Comparison of ENCODE assay signal across 26 mouse cellular contexts in genomic region chr1:181371226-181371625, GRCm38 (mm10). TPM values are rescaled to one million over a fixed set of nuclear protein-coding genes. Genes with fewer than 3 reads are reported as not detected.
DNase-seq lines count a peak whose midpoint lies in the region; ATAC-seq lines count a peak whose summit lies in the region.
"Had no signal": no experiment of that assay in that cellular context is flagged by ENCODE, and none has a peak within 500 bp of the region (broad histone marks: within the 10 kb centered on the region; RNA-seq: fewer than 3 reads in every experiment).

No protein-coding gene starts in this region.

- no peak for DNase-seq in forebrain, embryonic 11.5 days (ENCODE audit: low spot score)
- DNase-seq in brain, adult 2 months (ENCODE audit: low read depth, low spot score): peak; percentile 49
- DNase-seq in testis, postnatal 14 days (ENCODE audit: low spot score): no peak
- no peak for DNase-seq in embryo, embryonic 9.5 days (ENCODE audit: extremely low spot score)
- DNase-seq: adrenal gland, adult 2 months; adrenal gland, postnatal 36 days; B cell, adult 2 months; cerebellum, adult 11 months; cerebellum, adult 8-10 months; cerebellum, postnatal 14 days; gastrocnemius, postnatal 10 days; heart, adult 18-20 months; heart, postnatal 10 days; heart, postnatal 4 days had no signal

- no peak for ATAC-seq in forebrain, embryonic 16.5 days
- no peak for ATAC-seq in forebrain, embryonic 11.5 days (replicated peaks; ENCODE audit: low FRiP score)
- ATAC-seq in megakaryocyte, adult 5-6 weeks (ENCODE audit: poor library complexity, severe bottlenecking): no peak
- ATAC-seq: activated CD4-positive, CD25-positive, alpha-beta regulatory T cell, adult 4 months; CD4-positive, CD25-positive, alpha-beta regulatory T cell, adult 4 months; hindbrain, postnatal 0 days; Patski had no signal

- H3K4me1 ChIP-seq in forebrain, embryonic 16.5 days (replicated peaks; ENCODE audit: control insufficient read depth, insufficient read depth, low read length): peaks cover 34% of the 10 kb centered on the region
- peaks cover 4% of the 10 kb centered on the region; the same call in 1 of the 2 replicates for H3K4me1 ChIP-seq in forebrain, embryonic 11.5 days (replicated peaks; ENCODE audit: control insufficient read depth, insufficient read depth, low read length)
- H3K4me1 ChIP-seq in megakaryocyte, embryonic 14.5 days: peaks cover 81% of the 10 kb centered on the region
- H3K4me1 ChIP-seq: heart, embryonic 10.5 days had no signal

- H3K27me3 ChIP-seq in forebrain, embryonic 16.5 days (replicated peaks; ENCODE audit: control insufficient read depth, insufficient read depth, low read length): no peaks in the 10 kb centered on the region
- H3K27me3 ChIP-seq in forebrain, embryonic 11.5 days (ENCODE audit: control insufficient read depth, insufficient read depth, low read length): no peaks in the 10 kb centered on the region
- H3K27me3 ChIP-seq in megakaryocyte, embryonic 14.5 days (replicated peaks): peaks cover 83% of the 10 kb centered on the region
- H3K27me3 ChIP-seq: embryonic facial prominence, embryonic 13.5 days; forebrain, embryonic 13.5 days; hindbrain, embryonic 13.5 days had no signal

- H3K4me3 ChIP-seq in forebrain, embryonic 16.5 days (replicated peaks; ENCODE audit: low read length): no peak overlapping the region
- H3K4me3 ChIP-seq in forebrain, embryonic 11.5 days (ENCODE audit: low read depth, low read length): no peak overlapping the region
- H3K4me3 ChIP-seq in megakaryocyte, embryonic 14.5 days (replicated peaks): peak overlapping the region; percentile 74
- H3K4me3 ChIP-seq: embryonic facial prominence, embryonic 13.5 days; forebrain, embryonic 13.5 days; heart, embryonic 10.5 days; hindbrain, embryonic 13.5 days had no signal

- H3K36me3 ChIP-seq in forebrain, embryonic 16.5 days (ENCODE audit: control insufficient read depth, insufficient read depth): no peaks in the 10 kb centered on the region
- H3K36me3 ChIP-seq in forebrain, embryonic 11.5 days (ENCODE audit: control insufficient read depth, insufficient read depth, low read length): no peaks in the 10 kb centered on the region
- no peaks in the 10 kb centered on the region for H3K36me3 ChIP-seq in megakaryocyte, embryonic 14.5 days (replicated peaks; ENCODE audit: low read length)
- H3K36me3 ChIP-seq: embryonic facial prominence, embryonic 13.5 days; G1E; heart, embryonic 10.5 days; hindbrain, embryonic 13.5 days had no signal

- H3K27ac ChIP-seq in forebrain, embryonic 16.5 days (ENCODE audit: low read length): peak overlapping the region; percentile 19; the same call in 1 of the 2 replicates
- H3K27ac ChIP-seq in forebrain, embryonic 11.5 days (ENCODE audit: low read depth, low read length): no peak overlapping the region
- H3K27ac ChIP-seq: embryonic facial prominence, embryonic 13.5 days; forebrain, embryonic 13.5 days; heart, embryonic 10.5 days; hindbrain, embryonic 13.5 days; hindbrain, postnatal 0 days had no signal

- no peak overlapping the region for H3K4me2 ChIP-seq in forebrain, embryonic 16.5 days (ENCODE audit: low read length)
- no peak overlapping the region for H3K4me2 ChIP-seq in forebrain, embryonic 11.5 days (ENCODE audit: low read depth, low read length, severe bottlenecking)
- H3K4me2 ChIP-seq: embryonic facial prominence, embryonic 13.5 days; forebrain, embryonic 13.5 days; hindbrain, embryonic 13.5 days had no signal

- H3K9ac ChIP-seq in forebrain, embryonic 16.5 days (replicated peaks; ENCODE audit: low read depth, low read length): no peak overlapping the region
- H3K9ac ChIP-seq in forebrain, embryonic 11.5 days (ENCODE audit: low read length): no peak overlapping the region
- H3K9ac ChIP-seq: embryonic facial prominence, embryonic 13.5 days; forebrain, embryonic 13.5 days; hindbrain, embryonic 13.5 days had no signal

- 82% methylated on average over 4 of the region's 4 CpGs for WGBS in forebrain, embryonic 16.5 days
- 83% methylated on average over 4 of the region's 4 CpGs for WGBS in forebrain, embryonic 11.5 days

- no peaks in the 10 kb centered on the region for H3K9me3 ChIP-seq in forebrain, embryonic 16.5 days (ENCODE audit: control insufficient read depth, low read length)
- no peaks in the 10 kb centered on the region for H3K9me3 ChIP-seq in forebrain, embryonic 11.5 days (ENCODE audit: control insufficient read depth, low read length)
- H3K9me3 ChIP-seq in megakaryocyte, embryonic 14.5 days: peaks cover 4% of the 10 kb centered on the region
- H3K9me3 ChIP-seq: embryonic facial prominence, embryonic 13.5 days; forebrain, embryonic 13.5 days; G1E; heart, embryonic 10.5 days; hindbrain, embryonic 13.5 days had no signal

RNA-seq across cellular contexts. Expression of gene Cnih3, which starts 18.8 kb away (rescaled TPM):
- polyA plus RNA-seq in forebrain, embryonic 16.5 days (2015; fragmentation: Nextera tagmentation; extraction: Ambion mirVana): 43.4 and 46.8 TPM in 2 replicates
- polyA plus RNA-seq in forebrain, embryonic 11.5 days (2014; fragmentation: Nextera tagmentation; extraction: Ambion mirVana): 1.9 and 3.5 TPM in 2 replicates
- not detected in 2 replicates for polyA plus RNA-seq in megakaryocyte, embryonic 14.5 days (2012; ENCODE audit: insufficient read depth, low replicate concordance)
- total RNA-seq in megakaryocyte, adult 5-6 weeks (2015): not detected in 2 replicates
- total RNA-seq in megakaryocyte, adult 5-6 weeks (2017): not detected in 2 replicates
- total RNA-seq: adrenal gland, adult 2 months; adrenal gland, postnatal 36 days; heart, adult 18-20 months; heart, postnatal 10 days; heart, postnatal 4 days had no signal
- polyA plus RNA-seq: activated CD4-positive, CD25-positive, alpha-beta regulatory T cell, adult 4 months; adrenal gland, adult 2 months; CD4-positive, CD25-positive, alpha-beta regulatory T cell, adult 4 months; G1E had no signal
